Mouse (Mus musculus): ENCODE measurements around the gene C1qtnf12. TPM values are rescaled to one million over a fixed set of nuclear protein-coding genes. Genes with fewer than 3 reads are reported as not detected.

The C1qtnf12 gene
- total RNA-seq (2021), result 10 to 100 TPM; 12.7 to 18.6 TPM

DNA sequence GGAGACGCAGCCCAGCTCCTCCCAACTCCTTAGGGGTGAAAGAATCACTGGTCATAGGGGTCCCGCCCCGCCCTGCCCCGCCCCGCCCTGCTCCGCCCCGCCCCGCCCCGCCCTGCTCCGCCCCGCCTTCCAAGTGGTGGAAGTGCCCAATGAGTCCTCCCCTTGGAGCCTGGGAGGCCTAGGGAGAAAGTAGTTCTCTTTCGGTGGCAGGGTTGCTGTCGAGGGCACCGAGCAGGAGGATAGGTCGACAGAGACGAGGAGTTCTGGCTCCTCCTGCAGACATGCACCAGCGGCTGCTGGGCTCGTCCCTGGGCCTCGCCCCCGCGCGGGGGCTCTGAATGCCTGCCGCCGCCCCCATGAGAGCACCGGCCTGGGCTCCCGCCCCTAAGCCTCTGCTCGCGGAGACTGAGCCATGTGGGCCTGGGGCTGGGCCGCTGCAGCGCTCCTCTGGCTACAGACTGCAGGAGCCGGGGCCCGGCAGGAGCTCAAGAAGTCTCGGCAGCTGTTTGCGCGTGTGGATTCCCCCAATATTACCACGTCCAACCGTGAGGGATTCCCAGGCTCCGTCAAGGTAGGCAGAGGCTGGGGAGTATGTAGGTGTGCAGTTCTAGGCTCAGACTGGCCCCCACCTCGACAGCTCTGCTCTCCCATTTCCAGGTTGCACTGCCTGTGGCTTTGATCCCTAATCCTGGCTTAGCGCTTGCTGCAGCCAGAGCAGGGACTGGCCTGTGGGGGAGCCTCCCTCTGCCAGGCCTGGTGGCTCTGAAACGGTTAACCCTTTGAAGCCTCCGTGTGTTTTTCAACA lies at the start of gene C1qtnf12:
C1qtnf12 (plus strand) TSS at position 152 of the 805 bp plus-strand sequence.
- peak in 1 of 2 experiments; percentile 38 for DNase-seq

DNA sequence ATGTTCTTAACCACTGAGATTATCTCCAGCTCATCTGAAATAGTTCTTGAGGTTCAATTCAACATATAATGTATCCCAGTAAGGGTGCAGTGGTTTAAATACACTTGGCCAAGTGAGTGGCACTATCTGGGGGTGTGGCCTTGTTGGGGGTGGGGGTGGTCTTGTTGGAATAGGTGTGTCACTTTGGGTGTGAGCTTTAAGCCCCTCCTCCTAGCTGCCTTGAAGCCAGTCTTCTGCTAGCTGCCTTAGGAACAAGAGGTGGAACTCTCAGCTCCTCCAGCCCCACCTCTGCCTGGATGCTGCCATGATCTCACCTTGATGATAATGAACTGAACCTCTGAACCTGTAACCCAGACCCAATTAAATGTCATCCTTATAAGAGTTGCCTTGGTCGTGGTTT lies 30.1 kb upstream of the C1qtnf12 start:
- DNase-seq, result no peak

DNA sequence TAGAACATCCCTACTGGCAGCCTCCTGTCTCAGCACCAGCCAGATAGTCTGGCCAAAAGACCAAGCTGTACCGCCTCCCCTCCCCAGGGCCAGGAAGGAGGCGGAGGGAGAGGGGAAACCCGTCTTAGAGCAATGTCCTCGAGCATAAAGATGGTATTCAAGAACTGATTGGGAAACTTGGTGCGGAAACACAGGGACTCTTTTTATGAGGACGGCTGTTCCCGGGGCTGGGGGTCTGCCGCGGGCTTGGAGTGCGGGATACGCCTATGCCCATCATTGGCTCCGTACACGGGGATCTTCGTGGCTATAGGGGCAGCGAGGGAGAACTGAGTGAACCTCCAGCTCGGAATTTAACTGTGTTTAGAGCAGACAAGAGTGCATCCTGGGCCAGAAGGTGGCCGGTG lies 19.1 kb upstream of the C1qtnf12 start:
- DNase-seq, result peak; percentile 45 to 58

DNA sequence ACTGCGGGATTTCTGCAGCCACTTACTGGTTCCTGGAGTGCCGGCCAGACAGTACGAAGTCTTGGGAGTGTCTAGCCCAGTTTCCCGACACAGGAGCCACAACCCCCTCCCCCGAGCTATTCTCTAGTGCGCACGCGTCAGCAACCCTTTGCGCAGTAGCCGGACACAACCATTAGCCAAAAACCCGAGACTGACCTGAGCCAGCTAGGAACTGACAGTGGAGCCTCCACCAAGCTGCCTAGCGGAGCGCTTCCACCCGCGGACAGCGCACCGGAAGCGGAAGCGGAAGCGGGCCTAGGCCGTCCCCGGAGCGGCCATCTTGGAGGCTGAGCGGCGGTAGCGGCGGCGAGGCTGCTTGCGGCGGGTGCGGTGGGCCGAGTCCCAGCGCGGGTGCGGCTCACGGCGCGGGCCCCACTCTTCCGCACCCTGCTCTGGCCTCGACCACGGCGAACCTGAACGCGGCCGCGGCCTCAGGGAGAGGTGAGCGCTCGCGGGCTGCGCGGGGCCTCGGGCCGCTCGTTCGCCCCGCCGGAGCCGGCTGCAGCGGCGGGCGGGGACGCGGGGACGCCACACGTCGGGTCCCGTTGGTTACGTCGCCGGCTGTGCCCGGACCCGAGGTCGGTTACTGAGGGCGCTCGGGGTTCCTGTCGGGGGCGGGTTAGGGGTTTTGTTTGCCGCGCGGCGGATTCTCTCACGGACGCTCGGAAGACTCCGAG lies 18.4 kb upstream of the C1qtnf12 start, which contains the start of gene Ube2j2:
Ube2j2 (plus strand) TSS at position 298 of the 716 bp plus-strand sequence.
- DNase-seq, result peak; percentile 98

DNA sequence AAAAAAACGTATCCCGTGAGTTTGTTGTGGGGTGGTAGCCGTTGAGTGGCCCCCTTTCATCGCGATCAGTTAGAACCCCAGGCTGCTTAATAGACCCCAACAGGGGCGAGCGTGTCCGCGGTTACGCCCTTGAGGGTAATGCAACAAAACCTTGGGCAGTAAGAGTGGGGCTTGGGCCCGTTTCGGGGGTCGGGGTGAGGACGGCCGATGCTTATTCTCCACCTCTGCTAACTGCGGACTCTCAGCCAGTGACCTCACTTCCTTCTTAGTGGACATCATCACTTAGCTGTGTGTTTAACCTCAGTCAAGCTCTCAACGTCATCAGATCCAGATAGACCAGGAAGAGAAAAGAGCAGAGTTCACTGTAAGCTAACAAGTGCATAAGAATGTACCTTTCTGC lies 17.8 kb upstream of the C1qtnf12 start:
- DNase-seq, result no peak

DNA sequence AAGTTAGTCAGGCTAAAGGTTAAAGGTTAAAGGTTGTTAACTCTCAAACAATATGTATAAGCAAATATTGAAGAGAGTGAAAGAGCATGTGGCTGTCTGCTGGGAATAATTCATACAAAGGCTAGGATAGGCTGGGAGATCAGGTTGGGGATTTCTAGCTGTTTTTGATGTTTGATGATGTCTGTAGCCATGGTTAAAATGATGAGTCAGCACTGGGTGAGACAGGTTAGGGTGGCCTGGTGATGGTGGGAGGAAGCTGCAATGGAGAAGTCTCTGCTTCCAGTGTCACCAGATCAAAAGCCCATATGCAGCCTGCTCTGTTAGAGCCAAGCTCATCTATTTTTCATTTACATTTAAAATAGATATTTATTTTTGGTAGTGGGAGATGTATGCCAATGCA lies 15.0 kb upstream of the C1qtnf12 start:
- no peak for DNase-seq

DNA sequence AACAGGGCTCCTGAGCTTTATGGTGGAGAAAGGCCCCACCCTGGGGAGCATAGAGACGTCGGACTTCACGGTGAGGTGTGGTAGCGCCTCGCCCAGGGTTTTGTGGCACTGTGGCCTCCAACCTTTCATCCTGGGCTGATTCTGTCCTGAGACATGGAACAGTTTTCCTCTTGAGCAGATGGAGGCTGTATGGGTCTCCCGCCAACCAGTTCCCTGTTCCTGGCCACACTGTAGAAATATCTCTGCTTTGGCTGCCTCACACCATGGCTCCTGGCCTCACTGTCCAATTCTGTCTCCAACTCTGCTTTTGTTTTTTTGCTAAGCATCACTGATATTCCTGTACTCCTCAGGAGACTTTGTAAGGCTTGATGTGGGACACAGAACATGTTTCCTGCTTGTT lies 6.6 kb upstream of the C1qtnf12 start:
- DNase-seq, result no peak

DNA sequence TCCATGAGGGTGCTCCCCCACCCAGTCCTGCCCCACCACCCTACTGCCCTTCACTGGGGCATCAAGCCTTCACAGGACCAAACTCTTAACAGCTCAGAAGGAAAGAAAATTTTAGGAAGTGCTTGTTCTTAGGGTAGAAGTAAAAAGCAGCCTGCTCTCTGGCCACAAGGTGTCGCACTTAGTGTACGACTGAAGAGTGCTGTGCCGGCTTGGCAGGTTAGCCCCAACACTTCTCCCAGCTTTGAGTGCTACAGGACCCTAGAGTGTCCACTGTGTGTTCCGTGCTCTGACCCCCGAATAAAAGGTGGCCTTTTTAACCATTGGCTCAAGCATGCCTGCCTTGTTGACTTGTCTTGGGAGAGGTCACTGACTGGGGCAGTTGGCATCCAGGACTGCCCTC lies 2.8 kb upstream of the C1qtnf12 start:
- DNase-seq, result peak; percentile 59 to 61

DNA sequence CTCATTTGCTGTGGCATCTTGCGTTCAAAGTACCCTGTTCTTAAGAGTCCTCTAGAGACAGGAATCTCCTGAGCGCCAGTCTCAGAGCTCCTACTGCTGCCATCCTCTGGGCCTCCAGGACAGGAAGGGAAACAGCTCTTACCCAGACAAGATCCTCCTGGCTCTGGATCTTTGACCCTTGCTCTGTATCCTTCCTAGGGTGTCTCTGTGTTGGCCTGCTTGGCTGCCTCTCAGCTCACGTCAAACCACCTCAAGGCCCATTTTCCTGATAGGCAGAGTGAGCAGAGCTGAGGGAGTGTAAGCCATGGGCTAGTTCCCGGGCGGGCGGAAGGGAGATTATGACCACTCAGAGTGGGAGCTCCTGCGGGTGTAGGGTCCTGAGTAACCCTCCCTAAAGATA lies 988 bp downstream of the C1qtnf12 start:
- DNase-seq, result no peak

DNA sequence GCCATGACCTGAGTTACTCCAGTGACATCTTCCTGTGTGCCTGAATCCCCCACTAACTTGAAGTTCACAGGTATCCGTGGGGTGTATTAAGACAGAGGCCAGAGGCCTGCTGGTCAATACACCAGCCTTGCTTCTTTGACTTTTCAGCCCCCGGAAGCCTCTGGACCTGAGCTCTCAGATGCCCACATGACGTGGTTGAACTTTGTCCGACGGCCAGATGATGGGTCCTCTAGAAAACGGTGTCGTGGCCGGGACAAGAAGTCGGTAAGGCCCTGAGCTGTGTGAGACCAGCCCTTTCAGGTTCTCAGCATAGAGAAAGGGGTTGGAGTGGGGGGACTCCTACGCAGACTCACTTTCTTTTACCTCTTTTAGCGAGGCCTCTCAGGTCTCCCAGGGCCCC lies 2.3 kb downstream of the C1qtnf12 start:
- no peak for DNase-seq

DNA sequence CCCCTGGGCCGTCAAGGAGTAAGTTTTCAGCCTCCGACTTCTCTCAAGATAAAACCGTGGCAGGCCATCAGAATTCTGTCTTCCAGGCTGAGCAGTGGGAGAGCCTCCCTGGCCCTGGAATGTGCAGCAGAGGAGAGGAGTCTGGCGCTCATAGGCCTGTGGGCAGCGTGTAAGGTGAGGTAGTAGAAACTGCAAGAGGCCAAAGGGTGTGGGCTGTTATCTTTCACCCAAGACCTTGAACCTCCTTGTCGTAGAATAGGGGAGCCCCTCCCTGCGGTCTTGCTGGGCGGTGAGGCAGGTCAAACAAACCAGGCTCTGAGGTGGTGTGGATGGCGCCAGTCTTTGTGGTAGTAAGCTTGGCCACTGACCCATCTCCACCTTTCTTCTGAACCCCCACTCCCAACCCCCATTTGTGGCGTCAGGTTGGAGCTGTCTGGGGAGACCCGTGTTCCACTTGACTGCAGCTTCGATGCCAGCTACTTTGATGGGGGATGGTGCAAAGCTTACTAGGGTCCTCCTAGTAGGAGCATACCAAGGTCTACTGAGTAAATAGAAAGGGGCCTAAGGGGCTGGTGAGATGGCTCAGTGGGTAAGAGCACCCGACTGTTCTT lies 7.0 kb downstream of the C1qtnf12 start:
- DNase-seq, result no peak

DNA sequence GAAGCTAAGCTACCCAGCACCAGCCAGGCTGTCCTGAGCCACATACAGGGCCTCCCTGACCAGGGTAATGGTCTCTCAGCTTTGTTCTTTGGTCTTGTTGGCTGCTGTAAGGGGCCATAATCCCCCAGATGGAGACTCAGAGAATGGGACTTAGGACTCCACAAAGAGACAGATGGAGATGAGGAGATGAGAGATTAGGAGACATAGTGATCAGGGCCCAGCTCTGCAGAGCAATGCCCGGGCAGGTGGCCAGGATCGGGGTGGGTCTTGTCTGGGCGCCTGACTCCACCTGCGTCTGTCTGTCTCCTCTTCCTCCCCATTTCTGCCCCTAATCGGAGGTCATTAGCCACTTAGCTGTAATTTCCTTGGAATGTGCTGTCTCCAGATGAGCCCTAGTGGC lies 8.2 kb downstream of the C1qtnf12 start:
- no peak for DNase-seq

DNA sequence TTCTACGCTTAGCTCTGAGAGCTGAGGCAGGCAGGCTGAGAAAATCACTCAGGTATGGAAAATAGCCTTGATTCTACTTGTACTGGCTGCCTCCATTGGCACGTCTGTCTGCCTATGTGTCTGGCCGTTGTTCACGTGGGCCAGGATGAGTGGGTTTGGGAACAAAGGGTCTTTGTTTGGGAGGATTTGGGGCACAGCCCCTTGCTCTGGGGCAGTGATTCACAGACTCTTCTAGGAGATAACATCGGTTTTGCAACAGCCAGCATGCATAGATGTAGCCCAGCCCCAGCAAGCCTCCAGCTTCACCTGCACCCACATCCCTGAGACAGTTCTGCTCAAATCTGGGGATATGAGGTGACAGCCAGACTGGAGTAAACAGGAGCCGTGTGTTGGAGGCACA lies 10.5 kb downstream of the C1qtnf12 start:
- DNase-seq, result no peak

DNA sequence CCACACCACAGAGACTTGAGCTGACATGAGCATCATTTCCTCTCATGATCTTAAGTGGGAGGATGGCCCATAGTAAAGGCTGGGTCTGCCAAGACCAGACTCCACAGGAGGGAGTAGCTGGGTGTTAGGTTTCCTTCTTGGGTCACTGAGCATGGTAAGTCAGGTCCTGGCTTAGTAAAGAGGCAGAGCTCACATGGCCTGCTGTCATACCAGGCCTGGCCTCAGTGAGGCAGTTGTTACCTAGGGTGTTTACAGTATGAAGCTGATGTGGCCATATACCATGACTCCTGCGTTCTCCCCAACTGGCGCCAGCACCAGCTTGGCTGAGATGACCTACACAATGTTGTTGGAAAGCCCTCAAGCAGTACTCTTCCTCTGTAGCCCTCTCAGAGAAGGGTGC lies 11.1 kb downstream of the C1qtnf12 start:
- DNase-seq, result no peak

DNA sequence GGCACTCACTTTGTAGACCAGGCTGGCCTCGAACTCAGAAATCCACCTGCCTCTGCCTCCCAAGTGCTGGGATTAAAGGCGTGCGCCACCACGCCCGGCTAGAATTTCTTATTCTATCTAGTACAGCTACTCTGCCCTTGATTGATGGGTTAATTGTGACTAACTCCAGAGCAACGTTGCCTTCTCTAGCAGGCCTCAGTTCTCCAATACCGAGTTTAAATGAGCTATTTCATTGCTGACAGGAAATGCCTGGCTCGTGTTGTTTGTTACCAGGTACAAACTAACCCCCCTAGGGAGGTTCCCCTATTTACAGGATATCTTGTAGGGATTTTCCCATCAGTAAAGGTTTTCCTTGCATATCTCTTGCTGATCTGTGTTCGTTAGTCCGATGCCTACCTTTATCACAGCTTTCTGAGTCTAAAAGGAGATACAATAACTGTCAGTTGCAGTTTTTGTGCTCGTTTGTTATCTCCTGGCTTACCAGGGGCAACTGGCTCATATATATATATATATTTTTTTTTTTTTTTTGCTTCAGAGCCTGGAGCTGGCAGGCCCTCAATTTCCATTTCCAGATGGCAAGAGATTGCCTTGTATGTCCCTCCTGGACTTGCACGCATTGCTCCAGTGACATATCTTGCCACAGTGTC lies 19.4 kb downstream of the C1qtnf12 start:
- no peak for DNase-seq

DNA sequence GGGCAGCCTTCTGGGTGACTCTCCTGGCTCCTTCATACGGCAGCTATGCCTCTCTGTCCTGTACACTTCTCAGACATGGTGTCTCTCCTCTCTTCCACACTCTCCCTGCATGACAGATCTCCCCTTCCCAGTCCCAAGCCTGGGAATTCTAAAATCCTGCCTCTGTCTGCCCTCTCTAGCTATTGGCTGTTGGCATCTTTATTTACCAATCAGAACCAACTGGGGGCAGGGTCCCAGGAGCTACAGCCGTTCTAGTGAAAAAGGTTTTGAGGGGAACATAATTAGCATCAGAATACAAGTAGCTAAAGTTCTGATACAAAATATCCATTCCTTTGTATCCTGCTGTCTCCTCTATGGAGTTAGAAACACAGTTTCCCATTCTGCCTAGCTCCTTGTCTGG lies 21.7 kb downstream of the C1qtnf12 start:
- DNase-seq, result no peak

DNA sequence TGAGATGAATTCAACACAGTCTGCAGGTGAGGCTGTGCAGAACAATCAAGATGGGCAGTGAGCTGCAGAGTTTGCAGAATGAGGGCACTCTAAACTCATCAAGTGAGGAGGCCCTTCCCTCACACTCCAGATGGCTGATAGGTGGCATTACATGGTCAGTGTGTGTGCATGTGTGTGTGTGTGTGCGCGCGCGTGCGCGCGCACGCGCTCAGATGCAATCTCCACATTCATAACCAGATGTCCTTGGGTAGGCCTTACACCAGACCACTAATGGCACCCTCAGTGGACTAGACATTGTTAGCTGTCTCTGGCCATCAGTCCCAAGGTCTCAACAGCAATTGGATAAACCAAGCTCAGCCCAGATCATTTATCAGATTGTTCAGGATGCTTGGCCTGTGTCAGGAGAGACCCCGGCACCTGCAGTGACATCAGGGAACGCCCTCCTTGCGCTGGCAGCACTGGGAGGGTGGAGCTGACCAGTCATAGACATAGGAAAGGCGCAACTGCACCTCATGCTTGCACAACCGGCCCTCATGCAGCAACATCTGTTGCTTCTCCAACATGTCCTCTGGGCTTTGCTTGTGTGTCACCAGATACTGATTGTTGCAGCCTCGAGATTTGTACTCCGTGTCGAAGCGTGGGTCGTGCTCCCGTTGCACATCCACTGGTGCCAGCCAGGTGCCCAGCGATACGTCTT lies 29.2 kb downstream of the C1qtnf12 start:
- DNase-seq, result peak in 1 of 2 experiments; percentile 10

DNA sequence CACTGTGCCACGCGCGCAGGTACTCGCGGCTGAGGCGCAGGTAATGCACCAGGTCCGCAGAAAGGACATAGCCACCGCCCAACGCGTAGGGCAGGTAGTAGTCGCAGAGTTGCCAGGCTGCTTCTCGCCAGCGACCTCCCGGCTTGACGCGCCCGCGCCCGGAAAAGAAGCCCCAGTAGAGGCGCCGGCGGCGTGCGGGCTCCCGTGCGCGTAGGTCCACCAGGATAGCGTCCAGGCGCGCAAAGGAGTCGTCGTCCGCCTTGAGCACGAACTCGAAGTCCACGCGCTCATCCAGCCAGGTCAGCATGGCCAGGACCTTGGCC lies 29.8 kb downstream of the C1qtnf12 start:
- no peak for DNase-seq

DNA sequence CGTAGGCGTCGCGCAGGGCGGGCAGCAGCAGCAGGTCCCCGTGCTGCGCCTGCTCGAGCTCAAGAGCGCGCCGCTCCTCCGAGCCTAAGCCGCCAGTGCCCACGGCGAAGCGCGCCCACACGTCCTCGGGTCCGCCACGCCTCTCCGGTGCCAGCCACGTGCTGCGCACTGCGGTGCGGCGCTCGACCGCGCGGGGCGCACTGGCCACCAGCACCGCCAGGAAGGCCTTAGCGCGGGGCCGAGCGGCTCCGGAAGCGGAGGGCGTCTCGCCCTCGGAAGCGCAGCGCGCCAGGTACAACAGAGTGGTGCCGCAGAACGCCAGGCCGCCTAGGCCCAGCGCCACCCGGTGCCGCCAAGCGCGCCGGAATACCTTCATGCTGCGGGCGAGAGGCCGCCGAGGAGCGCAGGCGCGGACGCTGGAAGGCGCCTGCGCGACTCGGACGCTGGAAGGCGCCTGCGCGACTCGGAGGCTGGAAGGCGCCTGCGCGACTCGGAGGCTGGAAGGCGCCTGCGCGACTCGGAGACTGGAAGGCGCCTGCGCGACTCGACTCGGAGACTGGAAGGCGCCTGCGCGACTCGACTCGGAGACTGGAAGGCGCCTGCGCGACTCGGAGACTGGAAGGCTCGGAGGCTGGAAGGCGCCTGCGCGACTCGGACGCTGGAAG lies 30.3 kb downstream of the C1qtnf12 start, which contains the start of the genes B3galt6 and Sdf4:
B3galt6 (minus strand) TSS at position 409 of the 665 bp plus-strand sequence.
Sdf4 (plus strand) TSS at position 632 of the 665 bp plus-strand sequence.
- DNase-seq, result peak; percentile 89 to 90

DNA sequence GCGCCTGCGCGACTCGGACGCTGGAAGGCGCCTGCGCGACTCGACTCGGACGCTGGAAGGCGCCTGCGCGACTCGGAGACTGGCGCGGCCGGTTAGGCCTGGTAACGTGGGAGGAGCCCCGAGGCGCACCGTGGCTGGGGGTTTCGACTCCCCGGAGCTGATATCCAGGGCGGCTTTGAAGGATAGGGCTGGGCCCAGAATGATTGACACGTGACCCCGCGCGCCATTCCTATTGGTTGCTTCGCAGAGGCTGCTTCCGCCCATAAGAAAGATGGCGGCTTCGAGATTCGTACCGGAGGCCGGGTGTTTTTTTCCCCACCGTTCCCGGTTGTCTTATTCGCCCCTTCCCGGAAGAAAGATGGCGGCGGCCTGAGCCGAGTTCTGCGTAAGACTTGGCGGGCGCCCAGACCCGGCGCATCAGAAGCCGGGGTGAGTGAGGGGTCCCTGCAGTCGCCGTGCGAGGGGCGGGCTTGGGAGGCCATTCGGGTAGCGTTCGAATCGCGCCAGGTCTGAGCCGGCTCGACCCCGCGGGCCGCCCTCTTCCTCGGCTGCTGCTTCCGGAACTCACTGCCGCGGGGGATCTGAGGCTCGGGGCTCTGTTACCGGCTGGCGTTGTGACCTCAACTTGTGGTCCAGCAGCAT lies 30.9 kb downstream of the C1qtnf12 start:
- peak; percentile 95 to 96 for DNase-seq

DNA sequence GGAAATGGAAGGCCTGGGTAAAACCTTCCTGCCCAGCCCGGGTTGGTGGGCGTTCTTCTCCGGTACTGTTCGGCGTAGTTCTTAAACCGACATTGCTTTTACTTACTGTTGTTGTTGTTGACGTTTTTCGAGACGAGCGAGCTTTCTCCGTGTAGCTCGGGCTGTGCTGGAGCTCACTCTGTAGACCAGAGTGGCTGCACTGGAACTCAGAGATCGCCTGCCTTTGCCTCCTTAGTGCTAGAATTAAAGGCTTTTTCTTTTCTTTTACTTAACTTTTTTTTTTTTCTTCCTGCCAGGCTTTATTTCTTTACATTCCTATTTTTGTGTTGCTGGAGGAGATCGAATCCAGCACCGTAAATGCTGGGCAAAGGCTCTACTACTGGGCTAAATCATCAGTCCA lies 31.5 kb downstream of the C1qtnf12 start:
- no peak for DNase-seq

Measured in layer of hippocampus, postnatal 36 days (tissue).